Mouse (Mus musculus) lung, embryonic 16.5 days (tissue): ENCODE results near the gene D2hgdh. TPM values are rescaled to one million over a fixed set of nuclear protein-coding genes. Genes with fewer than 3 reads are reported as not detected.

ENCODE experiments used
- ATAC-seq: fragments of 200-750 bp; cut with Nextera tagmentation; 2 replicates; pipeline ENCODE4 v1.8.0; 2017; ENCODE audit warnings: low read depth, mild to moderate bottlenecking, moderate library complexity
- H3K27ac ChIP-seq: fragments of 300-500 bp; sonication (generic); 2 replicates; pipeline ENCODE4 v1.5.1; 2014; ENCODE audit warnings: mild to moderate bottlenecking, control low read depth, low read length
- H3K27me3 ChIP-seq: fragments of 300-500 bp; sonication (generic); 2 replicates; pipeline ENCODE4 v1.6.1; 2014; ENCODE audit warnings: low read depth, low read length, mixed read lengths; ENCODE audit not compliant: control insufficient read depth, insufficient read depth
- H3K36me3 ChIP-seq: fragments of 300-500 bp; sonication (generic); 2 replicates; pipeline ENCODE4 v1.6.1; 2014; ENCODE audit warnings: low read length; ENCODE audit not compliant: control insufficient read depth, insufficient read depth
- H3K4me1 ChIP-seq: fragments of 300-500 bp; sonication (generic); replicated peaks from 2 replicates; pipeline ENCODE4 v1.6.1; 2014; ENCODE audit warnings: low read length, mixed read lengths; ENCODE audit not compliant: control insufficient read depth, insufficient read depth
- H3K4me2 ChIP-seq: fragments of 300-500 bp; sonication (generic); 2 replicates; pipeline ENCODE4 v1.6.1; 2014; ENCODE audit warnings: low read depth, low read length, control low read depth
- H3K4me3 ChIP-seq: fragments of 300-500 bp; sonication (generic); 2 replicates; pipeline ENCODE4 v1.5.1; 2014; ENCODE audit warnings: mild to moderate bottlenecking, low read length, control low read depth
- H3K9ac ChIP-seq: fragments of 300-500 bp; sonication (generic); 2 replicates; pipeline ENCODE4 v1.6.1; 2014; ENCODE audit warnings: low read length, control low read depth
- H3K9me3 ChIP-seq: fragments of 300-500 bp; sonication (generic); 2 replicates; pipeline ENCODE4 v1.6.1; 2016; ENCODE audit warnings: low read length; ENCODE audit not compliant: control insufficient read depth
- WGBS: fragments of 180-500 bp; shearing (Covaris S2); extraction: QIAGEN DNeasy Blood & Tissue Kit; methylation state at CpG from one replicate; pipeline ENCODE4 v1.1.7; 2014; 5-methylcytosine and 5-hydroxymethylcytosine counted together
- polyA plus RNA-seq: library from polyadenylated mRNA; unstranded; fragments of >200 nt; fragmentation: Nextera tagmentation; extraction: Ambion mirVana; gene quantifications from 2 replicates; pipeline ENCODE4 v1.2.1, GENCODE M21; 2015

The D2hgdh gene
- polyA plus RNA-seq, 1 experiment from 2014 or later: 15.4 TPM

- Histone ChIP-seq H3K9ac (peak within 1 kb of the TSS; percentile 91), H3K27ac (peak within 1 kb of the TSS; percentile 98), H3K27me3 (no peaks in the 10 kb centered on the region), H3K4me1 (peaks cover 33% of the 10 kb centered on the region), H3K9me3 (no peaks in the 10 kb centered on the region), H3K36me3 (peaks cover 34% of the 10 kb centered on the region), H3K4me2 (peak within 1 kb of the TSS; percentile 90), H3K4me3 (peak within 1 kb of the TSS; percentile 85)
- under 1% methylated on average over 59 of the region's 94 CpGs for WGBS
- peak; percentile 94 for ATAC-seq
Observed at GRCm38 (mm10) chr1:93803556-93804507, 20.9 kb upstream of the D2hgdh start, which contains the start of gene Ing5. Ing5 (plus strand) TSS chr1:93803965.

- H3K36me3 ChIP-seq: peaks cover 33% of the 10 kb centered on the region
- no peak overlapping the region for H3K27ac ChIP-seq
- peak overlapping the region; percentile 90 for H3K4me2 ChIP-seq
- 70% methylated on average over 4 of the region's 4 CpGs for WGBS
- H3K4me3 ChIP-seq: peak overlapping the region; percentile 85
- ATAC-seq: no peak
- peak overlapping the region; percentile 91 for H3K9ac ChIP-seq
- no peaks in the 10 kb centered on the region for H3K9me3 ChIP-seq
- peaks cover 33% of the 10 kb centered on the region for H3K4me1 ChIP-seq
- no peaks in the 10 kb centered on the region for H3K27me3 ChIP-seq
Observed at GRCm38 (mm10) chr1:93804818-93805217, 19.9 kb upstream of the D2hgdh start.

GRCm38 (mm10) chr1:93805221-93805951 lies 19.3 kb upstream of the D2hgdh start:
- H3K4me2 ChIP-seq: no peak overlapping the region
- ATAC-seq: no peak
- WGBS: 60% methylated on average over 5 of the region's 5 CpGs
- peaks cover 31% of the 10 kb centered on the region for H3K4me1 ChIP-seq
- no peak overlapping the region for H3K4me3 ChIP-seq
- H3K27me3 ChIP-seq: no peaks in the 10 kb centered on the region
- no peaks in the 10 kb centered on the region for H3K9me3 ChIP-seq
- H3K9ac ChIP-seq: 0 out of 2 replicates have a peak overlapping the region, but pooled peaks have one; percentile 23
- no peak overlapping the region for H3K27ac ChIP-seq
- H3K36me3 ChIP-seq: peaks cover 35% of the 10 kb centered on the region

GRCm38 (mm10) chr1:93808871-93809270 lies 15.8 kb upstream of the D2hgdh start:
- Histone ChIP-seq H3K9me3 (no peaks in the 10 kb centered on the region), H3K27me3 (no peaks in the 10 kb centered on the region), H3K4me3 (no peak overlapping the region), H3K4me1 (peaks cover 13% of the 10 kb centered on the region), H3K27ac (no peak overlapping the region), H3K4me2 (no peak overlapping the region), H3K36me3 (peaks cover 55% of the 10 kb centered on the region), H3K9ac (no peak overlapping the region)
- ATAC-seq: no peak
- 71% methylated on average over 4 of the region's 4 CpGs for whole genome bisulfite sequencing

GRCm38 (mm10) chr1:93810011-93810410 lies 14.7 kb upstream of the D2hgdh start:
- H3K4me1 ChIP-seq: peaks cover 6% of the 10 kb centered on the region; the same call in 1 of the 2 replicates
- H3K9me3 ChIP-seq: no peaks in the 10 kb centered on the region
- no peaks in the 10 kb centered on the region for H3K27me3 ChIP-seq
- no peak overlapping the region for H3K4me3 ChIP-seq
- ATAC-seq: no peak
- no peak overlapping the region for H3K4me2 ChIP-seq
- H3K9ac ChIP-seq: no peak overlapping the region
- no peak overlapping the region for H3K27ac ChIP-seq
- 96% methylated on average over 3 of the region's 3 CpGs for WGBS
- H3K36me3 ChIP-seq: peaks cover 64% of the 10 kb centered on the region

GRCm38 (mm10) chr1:93811495-93812039 lies 13.1 kb upstream of the D2hgdh start:
- Histone ChIP-seq H3K4me2 (no peak overlapping the region), H3K9ac (no peak overlapping the region), H3K27ac (no peak overlapping the region), H3K4me1 (no peaks in the 10 kb centered on the region), H3K36me3 (peaks cover 71% of the 10 kb centered on the region), H3K4me3 (no peak overlapping the region), H3K9me3 (no peaks in the 10 kb centered on the region), H3K27me3 (no peaks in the 10 kb centered on the region)
- WGBS: 82% methylated on average over 8 of the region's 8 CpGs
- no peak for ATAC-seq

- H3K9me3 ChIP-seq: no peaks in the 10 kb centered on the region
- ATAC-seq: no peak
- H3K36me3 ChIP-seq: peaks cover 62% of the 10 kb centered on the region
- H3K9ac ChIP-seq: no peak overlapping the region
- H3K4me1 ChIP-seq: no peaks in the 10 kb centered on the region
- H3K4me2 ChIP-seq: no peak overlapping the region
- H3K27ac ChIP-seq: no peak overlapping the region
- WGBS: 84% methylated on average over 8 of the region's 8 CpGs
- H3K4me3 ChIP-seq: no peak overlapping the region
- H3K27me3 ChIP-seq: no peaks in the 10 kb centered on the region
Observed at GRCm38 (mm10) chr1:93817823-93818532, 6.7 kb upstream of the D2hgdh start.

GRCm38 (mm10) chr1:93818722-93819121 lies 6.0 kb upstream of the D2hgdh start:
- WGBS: 83% methylated on average over 7 of the region's 7 CpGs
- Histone ChIP-seq H3K4me3 (no peak overlapping the region), H3K4me2 (no peak overlapping the region), H3K9ac (no peak overlapping the region), H3K4me1 (no peaks in the 10 kb centered on the region), H3K27ac (no peak overlapping the region), H3K9me3 (no peaks in the 10 kb centered on the region), H3K27me3 (no peaks in the 10 kb centered on the region), H3K36me3 (peaks cover 56% of the 10 kb centered on the region)
- no peak for ATAC-seq
